Mouse (Mus musculus) T-helper 17 cell (primary cell): ENCODE results near the gene Apol8.

Experiments used
- in situ Hi-C, 2 experiments: fragments of 300-600 bp; cut with MboI, MseI; formaldehyde crosslinking; loops; 1 replicate in 1 of 2; 2 replicates in 1 of 2; pipeline ENCODE4 v1.15.1; 2025; ENCODE audit warnings: high pct_unique_total_duplicates in 2 of 2

Apol8 gene

GRCm38 (mm10) chr15:77756848-77757247 lies at the start of gene Apol8:
Gene Apol8 (minus strand): TSS chr15:77757003.
- in situ Hi-C loops = no loop called here

GRCm38 (mm10) chr15:77805657-77806056 lies 48.9 kb upstream of the Apol8 start:
- in situ Hi-C loops = loop anchor here (10.0 to 25.0 kb wide), 6 partner anchors 709 to 1882 kb away; partner anchors contain the start of genes Cyth4 (in 2 of the 2), Gm35339 (in 1 of the 2), Gtpbp1 (in 1 of the 2) and Josd1 (in 1 of the 2)

DNA sequence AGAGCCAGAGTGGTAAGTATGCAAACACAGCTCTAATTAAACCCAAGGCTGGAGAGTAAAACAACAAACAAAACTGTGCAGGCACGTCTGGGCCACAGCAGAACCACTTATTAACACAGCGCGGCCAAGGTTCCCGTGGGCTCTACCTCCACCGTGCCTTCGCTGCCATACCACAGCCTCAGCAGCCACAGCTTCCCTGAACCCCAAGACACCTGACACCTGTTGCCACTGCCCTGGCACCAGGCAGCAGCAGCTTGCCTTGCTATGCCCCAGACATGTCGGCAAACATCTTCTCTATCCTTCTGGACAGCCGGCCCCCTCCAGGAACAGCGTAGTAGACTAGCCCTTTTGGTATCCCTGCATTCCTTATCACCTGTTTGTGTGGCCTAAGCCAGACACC lies 48.1 kb upstream of the Apol8 start:
- in situ Hi-C loops = loop anchor here (5.0 to 25.0 kb wide), 7 partner anchors 37 to 1882 kb away; partner anchors contain the start of genes Cyth4 (in 2 of the 2), Gm35339 (in 1 of the 2), Gtpbp1 (in 1 of the 2) and Josd1 (in 1 of the 2)

GRCm38 (mm10) chr15:77804460-77804859 lies 47.7 kb upstream of the Apol8 start:
- in situ Hi-C loops = loop anchor here (5.0 to 25.0 kb wide), 7 partner anchors 38 to 1883 kb away; partner anchors contain the start of genes Cyth4 (in 2 of the 2), Gm35339 (in 1 of the 2), Gtpbp1 (in 1 of the 2) and Josd1 (in 1 of the 2)

- in situ Hi-C loops = loop anchor here (5.0 to 25.0 kb wide), 7 partner anchors 39 to 1884 kb away; partner anchors contain the start of genes Cyth4 (in 2 of the 2), Gm35339 (in 1 of the 2), Gtpbp1 (in 1 of the 2) and Josd1 (in 1 of the 2)
These were observed 46.9 kb upstream of the Apol8 start for GRCm38 (mm10) chr15:77803747-77804146.

- in situ Hi-C loops = loop anchor here (5.0 to 25.0 kb wide), 7 partner anchors 39 to 1884 kb away; partner anchors contain the start of genes Cyth4 (in 2 of the 2), Gm35339 (in 1 of the 2), Gtpbp1 (in 1 of the 2) and Josd1 (in 1 of the 2)
These were observed 46.2 kb upstream of the Apol8 start for GRCm38 (mm10) chr15:77802992-77803391.

GRCm38 (mm10) chr15:77801188-77801587 lies 44.4 kb upstream of the Apol8 start:
- in situ Hi-C loops = loop anchor here (5.0 to 25.0 kb wide), 7 partner anchors 41 to 1886 kb away; partner anchors contain the start of genes Cyth4 (in 2 of the 2), Gm35339 (in 1 of the 2), Gtpbp1 (in 1 of the 2) and Josd1 (in 1 of the 2)

DNA sequence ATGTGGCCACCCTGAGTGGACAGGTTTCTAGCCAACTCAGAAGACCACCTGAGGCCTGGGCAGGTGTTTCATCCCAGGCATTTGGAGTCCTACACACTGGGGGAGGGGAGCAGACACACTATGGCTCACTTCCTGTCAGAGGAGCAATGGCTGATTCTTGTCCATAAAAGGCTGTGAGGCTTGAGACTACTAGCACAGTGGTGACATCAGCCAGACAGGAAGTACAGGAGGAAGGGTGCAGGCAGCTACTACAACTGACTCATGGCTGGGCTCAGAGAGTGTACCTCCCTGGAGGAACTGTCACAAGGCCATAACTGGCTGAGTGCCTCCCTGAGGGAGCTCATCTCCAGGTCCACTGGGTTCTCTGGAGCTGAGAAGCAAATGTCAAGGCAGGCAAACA lies 43.7 kb upstream of the Apol8 start:
- in situ Hi-C loops = loop anchor here (5.0 to 25.0 kb wide), 7 partner anchors 42 to 1887 kb away; partner anchors contain the start of genes Cyth4 (in 2 of the 2), Gm35339 (in 1 of the 2), Gtpbp1 (in 1 of the 2) and Josd1 (in 1 of the 2)

DNA sequence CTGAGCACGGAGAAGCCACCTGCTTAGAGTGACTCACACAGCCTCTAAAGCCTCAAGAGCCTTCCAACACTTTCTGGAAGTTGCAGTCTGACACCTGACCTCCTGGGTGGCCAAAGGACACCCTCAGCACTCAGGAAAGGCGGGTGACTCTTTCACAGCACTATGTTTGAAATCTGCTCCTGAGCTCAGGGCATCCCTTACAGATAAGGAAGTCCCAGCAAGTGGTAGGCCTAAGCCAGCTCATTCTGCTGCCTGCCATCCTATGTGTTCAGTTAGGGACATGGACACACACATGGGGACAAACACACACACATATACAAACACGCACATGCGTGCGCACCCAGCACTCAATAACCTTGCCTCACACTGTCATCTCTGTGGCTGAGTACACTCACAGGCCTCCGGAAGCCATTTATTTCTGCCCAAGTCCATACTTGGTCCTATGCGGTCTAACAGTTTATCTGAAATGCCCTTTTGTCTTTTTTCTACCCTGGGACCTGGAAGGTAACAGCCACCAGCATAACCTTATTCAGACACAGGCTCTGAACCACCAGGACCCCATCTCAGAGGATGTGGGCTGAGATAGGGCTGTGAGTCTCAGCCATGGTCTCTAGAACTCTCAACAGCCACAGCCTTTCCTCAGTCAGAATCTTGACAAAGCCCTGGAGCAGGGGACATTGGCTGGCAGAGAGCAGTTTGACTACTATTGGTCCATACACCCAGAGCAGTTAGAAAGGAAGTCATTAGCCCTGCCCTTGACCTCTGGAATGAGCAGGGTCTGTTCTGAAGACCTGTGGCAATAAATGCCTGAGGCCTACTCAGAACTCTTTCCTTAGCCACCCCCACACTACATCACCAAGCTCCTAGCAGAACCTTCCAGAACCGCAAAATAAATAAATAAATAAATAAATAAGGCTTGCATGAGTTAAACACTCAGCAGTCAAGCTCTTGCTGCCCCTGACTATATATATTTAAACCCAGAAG lies 43.0 kb upstream of the Apol8 start:
- in situ Hi-C loops = loop anchor here (5.0 to 25.0 kb wide), 7 partner anchors 43 to 1888 kb away; partner anchors contain the start of genes Cyth4 (in 2 of the 2), Gm35339 (in 1 of the 2), Gtpbp1 (in 1 of the 2) and Josd1 (in 1 of the 2)

DNA sequence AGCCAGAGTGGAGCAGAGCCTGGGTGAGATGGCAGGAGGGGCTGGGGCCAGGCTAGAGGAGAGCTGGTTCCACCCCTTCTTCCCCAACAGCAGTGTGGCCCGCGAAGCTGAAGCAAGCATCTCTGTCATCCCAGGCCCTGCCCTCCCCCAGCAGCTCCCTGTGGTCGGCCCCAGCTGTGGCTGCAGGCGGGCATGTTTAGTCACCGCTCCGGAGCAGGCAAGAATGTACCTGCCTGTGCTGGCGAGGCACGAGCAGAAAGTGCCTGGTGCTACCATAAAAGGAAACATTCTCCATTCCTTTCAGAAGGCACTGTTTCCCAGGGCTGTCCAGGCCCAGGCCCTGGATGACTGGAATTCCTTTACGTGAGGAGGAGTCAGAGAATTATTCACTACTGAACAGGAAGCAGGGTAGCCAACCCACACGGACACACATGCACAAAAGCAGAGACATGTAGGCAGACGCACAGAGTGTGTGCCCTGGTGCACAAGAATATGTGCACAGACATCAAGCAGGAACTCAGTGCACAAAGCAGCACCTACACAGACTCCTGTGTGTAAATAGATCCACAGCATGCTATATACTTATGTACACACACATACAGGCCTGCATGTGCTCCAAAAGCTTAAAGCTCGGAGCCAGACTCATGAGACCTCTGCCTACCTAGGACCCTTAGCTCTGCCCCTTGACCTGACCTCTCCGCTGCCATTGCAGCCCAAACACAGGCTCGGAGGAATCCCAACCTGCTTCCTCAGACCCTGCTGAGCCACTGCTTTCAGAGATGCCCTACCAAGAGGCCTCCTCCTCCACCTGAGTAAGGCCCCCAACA lies 42.1 kb upstream of the Apol8 start:
- in situ Hi-C loops = no loop called here

DNA sequence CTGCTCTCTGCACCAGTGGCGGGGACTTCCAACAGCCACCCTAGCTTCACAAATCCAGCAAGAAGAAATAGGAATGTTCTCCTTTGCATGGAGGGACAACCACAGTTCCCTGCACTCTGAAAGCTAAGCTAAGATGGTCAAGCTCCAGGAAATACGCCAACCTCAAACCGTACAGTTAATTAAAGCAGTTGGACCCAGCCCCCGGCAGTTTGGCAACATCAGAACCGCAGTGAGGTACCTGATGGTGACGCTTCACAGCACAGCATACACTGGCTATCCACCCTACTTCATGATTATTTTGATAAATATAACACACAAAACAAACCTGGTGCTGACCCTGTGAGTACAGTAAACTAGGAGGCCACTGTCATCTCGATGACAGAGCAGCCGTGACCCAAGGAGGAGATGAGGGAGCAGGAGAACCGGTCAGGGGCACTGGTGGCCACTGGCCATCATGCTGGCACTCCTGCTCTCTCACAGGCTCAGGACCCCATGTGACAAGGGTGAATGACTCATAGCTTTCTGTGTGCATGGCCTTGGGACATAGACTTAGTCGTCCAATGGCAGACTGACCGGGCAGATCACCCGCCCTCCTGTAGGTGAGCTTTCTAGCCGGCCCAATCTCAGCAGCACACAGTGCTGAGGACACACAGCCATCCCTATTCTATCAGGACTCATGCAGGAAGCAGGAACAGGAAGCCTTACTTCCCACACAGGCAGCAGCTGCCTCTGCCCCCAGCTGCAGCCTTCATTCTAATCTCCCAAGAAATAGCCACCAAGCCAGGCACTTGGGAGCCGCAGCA lies 41.0 kb upstream of the Apol8 start:
- in situ Hi-C loops = no loop called here

GRCm38 (mm10) chr15:77796409-77797035 lies 39.7 kb upstream of the Apol8 start:
- in situ Hi-C loops = no loop called here

- in situ Hi-C loops = no loop called here
These were observed 38.1 kb upstream of the Apol8 start for GRCm38 (mm10) chr15:77794908-77795356.

GRCm38 (mm10) chr15:77794138-77794907 lies 37.5 kb upstream of the Apol8 start:
- in situ Hi-C loops = no loop called here

DNA sequence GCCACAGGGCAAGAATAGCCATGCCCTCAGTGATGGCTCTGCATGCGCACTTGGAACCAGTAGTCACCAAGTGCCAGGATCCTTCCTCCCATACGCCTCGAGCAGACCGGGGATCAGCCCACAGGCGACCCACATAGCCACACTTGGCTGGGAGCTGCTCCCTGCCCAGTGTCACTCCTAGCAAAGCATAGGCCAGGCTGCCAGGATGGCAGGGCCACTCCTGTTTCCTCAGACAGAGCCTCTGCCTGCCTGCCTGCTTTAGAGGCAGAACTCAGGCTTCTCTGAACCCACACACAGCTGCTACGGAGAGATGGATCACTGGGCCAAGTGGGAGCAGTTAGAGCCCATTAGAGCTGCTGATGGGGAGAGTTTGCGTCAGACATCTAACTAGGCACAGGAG lies 36.8 kb upstream of the Apol8 start:
- in situ Hi-C loops = no loop called here

DNA sequence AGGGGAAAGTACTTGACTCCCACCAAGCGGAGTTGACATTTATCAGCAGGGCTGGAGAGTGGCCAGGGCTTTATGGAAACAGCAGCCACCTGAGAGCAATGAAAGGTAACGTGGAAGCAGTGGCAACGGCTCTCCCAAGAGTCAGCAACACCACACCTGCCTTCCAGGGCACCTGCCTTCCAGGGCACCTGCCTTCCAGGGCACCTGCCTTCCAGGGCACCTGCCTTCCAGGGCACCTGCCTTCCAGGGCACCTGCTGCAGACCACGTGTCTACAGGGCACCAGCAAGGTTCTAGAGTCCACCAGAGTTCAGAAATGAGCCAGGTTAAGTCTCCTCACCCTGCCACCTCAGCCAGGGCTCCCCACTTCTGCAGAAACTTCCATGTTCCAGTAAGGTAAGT lies 36.3 kb upstream of the Apol8 start:
- in situ Hi-C loops = no loop called here

- in situ Hi-C loops = no loop called here
These were observed 35.3 kb upstream of the Apol8 start for GRCm38 (mm10) chr15:77792056-77792455.

GRCm38 (mm10) chr15:77790656-77791405 lies 34.0 kb upstream of the Apol8 start:
- in situ Hi-C loops = no loop called here
